Mouse (Mus musculus): ENCODE data around the gene Micu1.

Gene Micu1

DNA sequence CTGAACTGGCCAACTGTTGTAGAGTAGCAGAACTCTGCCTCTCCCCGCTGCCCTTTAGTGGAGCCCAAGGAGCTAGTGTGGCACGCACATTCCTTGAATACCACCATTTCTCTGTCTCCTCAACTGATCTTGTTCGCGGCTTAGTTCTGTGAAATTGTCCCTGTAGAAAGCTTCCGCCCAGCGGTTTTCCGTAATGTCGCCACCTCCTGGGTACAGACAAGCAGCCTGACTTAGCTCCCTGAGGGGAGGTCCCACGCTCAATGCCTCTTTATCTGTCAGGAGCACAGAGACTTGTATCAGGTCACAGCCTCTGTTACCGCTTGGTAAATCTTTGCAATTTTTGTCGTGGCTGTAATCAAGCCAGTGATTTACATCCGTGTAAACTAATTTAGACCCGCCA, 110.7 kb downstream of the Micu1 start:
- DNase-seq (ENCODE audit: low read depth): no peak

DNA sequence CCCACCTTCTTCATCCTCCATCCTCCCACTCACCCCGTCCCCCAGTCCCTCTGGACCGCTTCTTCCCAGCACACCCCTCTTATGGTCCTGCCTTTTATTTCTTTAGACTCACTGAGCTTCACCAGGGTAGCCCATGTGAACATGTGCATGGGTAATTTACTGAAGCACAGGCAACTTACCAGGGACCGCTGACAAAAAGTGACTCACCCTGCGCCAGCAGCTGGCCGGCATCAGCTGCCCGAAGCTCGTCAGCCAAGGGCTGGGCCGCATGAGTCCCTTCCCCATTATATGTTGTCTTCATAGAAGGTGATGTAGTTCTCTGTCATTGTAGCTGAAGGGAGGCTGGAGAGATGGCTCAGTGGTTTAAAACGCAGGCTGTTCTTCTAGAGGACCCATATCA, 111.5 kb downstream of the Micu1 start:
- no peak for DNase-seq (ENCODE audit: low read depth)

DNA sequence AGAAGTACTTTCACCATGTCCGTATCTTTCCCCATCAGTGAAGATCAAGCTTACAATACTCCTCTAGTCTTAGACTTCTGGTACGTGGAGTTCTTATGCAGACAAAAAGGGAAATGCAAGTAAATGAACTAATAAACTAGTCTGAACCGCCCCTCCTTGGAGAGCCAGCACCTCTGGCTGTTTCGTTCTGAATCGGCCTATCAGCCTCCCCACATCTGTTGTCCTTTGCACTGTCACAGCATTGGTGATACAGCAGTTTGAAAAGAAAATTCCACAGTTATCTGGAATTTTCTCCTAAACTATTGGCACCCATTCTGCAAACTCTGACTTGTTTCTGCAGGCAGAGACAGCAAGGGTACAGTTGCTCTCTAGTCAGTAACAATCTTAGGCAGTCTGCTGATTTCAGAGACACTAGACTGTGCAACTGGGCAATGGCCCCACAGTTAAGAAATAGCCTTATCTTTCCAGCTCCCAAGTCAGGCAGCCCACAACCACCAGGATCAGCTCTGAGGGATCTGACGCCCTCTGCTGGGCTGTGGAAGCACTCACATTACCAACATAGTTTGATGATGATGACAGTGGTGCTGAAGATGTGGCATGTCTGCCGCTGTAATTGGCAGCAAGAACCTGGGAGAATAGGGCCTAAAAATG, 112.4 kb downstream of the Micu1 start:
- DNase-seq (ENCODE audit: low read depth): peak; percentile 34

DNA sequence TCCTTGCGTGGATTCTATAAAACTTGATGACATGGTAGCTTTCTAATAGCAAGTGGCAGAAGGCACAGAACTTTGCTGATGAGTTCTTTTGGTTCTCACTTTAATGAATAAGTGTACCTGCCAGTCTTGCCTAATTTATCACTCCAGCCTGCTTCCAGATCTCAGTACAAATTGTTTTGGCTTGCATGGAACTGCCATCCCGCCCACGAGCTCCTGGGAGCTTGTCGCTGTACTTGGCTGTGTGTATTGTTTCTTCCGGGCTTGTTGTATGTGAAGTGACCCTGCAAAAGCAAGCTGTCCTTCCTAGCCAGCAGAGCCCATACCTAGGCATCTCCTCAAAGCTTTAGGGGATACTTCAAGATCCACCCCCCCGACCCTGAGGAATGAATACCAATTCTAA, 114.3 kb downstream of the Micu1 start:
- DNase-seq (ENCODE audit: low read depth): no peak

DNA sequence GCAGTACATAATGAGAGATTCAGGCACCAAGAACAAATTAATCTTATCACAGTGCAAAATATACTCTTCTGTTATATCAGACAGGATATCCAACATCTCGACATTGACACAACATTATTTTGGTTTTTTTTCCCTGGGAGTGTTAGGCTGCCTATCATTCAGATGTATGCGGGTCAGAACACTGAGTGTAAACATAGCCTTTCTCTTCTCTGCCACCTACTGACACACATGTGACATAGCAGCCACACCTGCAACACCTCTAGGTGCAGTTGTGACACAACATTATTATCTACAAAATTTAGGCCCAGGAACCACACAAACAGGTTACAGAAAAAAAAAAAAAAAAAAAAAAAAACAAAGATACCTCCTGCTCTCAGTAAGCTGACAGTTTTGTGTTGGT, 115.3 kb downstream of the Micu1 start:
- peak; percentile 47 for DNase-seq (ENCODE audit: low read depth)

DNA sequence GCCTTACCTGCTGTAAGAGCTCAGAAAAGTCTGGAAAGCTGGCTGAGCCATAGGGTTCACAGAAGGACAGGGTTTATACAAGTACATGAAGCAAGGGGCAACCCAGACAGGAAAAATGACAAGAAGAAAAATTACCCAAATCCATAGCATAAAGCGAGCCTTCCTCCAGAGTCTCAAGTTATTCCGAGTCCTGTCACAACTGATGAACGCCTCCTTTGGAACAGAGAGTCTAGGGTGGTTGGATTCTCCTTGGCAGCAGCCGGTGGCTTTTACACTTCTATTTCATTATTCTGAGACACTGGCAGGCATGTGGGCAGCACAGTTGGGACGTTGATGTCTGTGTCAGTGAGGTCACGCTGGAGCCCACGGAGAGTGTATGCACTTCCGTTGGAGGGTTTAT, 115.7 kb downstream of the Micu1 start:
- no peak for DNase-seq (ENCODE audit: low read depth)

DNA sequence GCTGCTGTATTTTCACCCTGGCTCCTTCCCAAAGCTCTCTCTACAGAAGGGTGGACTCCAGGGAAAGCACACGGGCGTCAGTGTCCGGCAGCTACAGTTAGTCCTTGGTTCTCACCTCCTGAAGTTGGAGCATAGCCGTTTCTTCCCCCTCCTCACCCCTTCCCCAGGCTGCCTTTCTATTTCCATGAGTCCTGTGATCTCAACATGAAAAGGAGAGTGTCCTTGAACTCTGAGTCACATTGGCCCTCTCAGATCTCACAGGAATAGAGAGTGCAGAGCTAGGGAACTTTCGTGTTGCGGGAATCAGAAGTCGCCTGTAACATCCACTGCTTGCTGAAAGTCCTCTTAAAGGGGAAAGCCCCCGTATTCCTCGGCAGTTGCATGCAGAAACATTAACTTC, 116.9 kb downstream of the Micu1 start:
- no peak for DNase-seq (ENCODE audit: low read depth)

DNA sequence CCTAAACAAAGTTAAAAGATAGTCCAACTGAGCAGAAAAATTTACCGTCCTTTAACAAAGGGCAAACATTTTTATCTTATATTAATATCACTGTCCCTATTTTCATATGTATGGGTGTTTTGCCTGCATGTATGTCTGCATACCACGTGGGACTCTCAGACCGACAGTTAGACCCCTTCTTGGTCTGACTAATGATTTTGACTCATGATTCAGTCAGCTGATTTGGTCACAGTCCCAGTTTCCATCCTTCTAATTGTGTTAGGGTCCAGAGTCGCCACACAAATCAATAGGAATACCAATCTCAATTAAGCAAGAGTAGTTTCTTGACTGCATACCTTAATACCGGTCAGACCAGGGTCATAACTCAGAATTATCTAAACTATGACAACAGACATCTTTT, 118.6 kb downstream of the Micu1 start:
- DNase-seq (ENCODE audit: low read depth): no peak

DNA sequence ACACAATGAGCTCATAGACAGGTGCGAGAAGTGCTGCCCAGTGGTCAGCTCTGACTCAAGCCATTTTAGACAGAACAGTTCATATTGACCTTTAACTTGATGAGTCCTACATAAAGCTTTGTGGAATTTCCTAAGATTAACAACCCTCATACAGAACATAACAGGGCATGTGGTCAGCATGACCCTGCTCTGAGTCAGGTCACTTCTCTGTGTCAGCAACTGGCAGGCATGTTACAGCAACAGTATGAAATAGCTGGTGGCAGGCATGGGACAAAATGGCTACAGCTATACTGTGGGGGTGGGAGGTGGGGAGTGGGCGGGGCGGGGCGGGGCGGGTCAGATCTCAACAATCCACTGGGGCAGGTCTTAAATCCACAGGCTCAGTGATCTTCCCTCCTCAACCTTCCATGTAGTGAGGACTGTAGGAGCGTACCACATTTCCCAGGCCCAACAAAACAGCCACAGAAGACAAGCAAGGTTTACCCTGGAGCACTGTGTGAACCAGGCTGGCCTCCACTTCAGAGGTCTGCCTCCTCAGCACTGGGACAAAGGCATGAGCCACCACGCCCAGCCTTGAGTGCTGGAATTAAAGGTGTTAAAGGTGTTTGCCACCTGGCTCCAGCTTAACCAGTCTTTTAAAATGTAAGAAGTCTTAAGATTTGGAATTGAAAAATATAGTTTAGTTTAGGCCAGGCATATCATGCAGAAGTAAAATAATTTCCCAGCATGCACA, 119.2 kb downstream of the Micu1 start:
- no peak for DNase-seq (ENCODE audit: low read depth)

DNA sequence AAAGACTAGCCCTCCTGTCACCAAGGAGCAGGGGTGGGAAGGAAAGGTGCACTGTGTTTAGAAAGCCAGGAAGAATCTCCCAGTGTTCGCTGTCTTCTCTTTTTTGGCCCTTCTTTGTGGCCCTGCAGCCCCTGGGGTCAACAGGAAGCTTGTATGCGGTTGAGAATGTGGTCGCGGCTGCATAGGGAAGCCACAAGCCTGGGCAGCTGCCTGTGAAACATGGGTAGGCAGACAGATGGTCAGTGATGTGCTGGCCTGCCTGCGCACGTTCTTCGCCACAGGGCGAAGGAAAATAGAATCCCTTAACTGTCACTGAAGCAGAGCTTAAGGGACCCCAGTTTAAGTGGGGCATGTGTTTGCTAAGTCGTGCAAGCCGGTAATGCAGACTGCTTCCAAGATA, 120.6 kb downstream of the Micu1 start:
- DNase-seq (ENCODE audit: low read depth): no peak

DNA sequence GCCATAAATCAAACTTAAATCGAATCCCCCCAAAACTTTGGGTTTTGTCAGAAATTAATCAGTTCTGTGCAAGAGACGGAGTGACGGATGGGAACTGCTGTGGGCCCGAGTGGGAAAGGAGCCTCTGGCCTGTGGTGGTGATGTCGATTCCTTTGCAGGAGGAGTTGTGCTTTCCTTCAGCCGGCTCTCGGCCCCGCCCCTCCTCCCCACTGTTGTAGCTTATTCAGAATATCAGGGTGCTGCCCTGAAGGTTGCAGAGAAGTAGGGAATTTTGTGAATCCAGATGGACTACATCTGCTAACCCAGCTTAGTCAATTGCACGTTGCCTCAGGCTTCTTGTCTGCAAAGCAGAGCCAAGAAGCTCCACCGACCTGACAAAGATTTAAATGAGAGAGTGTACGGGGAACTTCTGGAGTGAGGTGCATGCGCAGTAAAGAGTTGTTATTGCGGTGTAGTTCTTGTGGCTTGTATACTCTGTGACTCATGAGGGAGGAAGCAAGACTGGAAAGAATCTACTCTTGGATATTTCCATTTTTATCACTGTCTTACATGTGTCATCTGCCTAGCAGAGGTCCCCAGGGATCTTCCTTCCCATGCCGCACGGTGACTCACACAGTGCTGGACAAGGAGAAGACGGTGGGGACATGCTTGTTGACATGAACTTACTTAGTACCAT, 123.0 kb downstream of the Micu1 start:
- no peak for DNase-seq (ENCODE audit: low read depth)

DNA sequence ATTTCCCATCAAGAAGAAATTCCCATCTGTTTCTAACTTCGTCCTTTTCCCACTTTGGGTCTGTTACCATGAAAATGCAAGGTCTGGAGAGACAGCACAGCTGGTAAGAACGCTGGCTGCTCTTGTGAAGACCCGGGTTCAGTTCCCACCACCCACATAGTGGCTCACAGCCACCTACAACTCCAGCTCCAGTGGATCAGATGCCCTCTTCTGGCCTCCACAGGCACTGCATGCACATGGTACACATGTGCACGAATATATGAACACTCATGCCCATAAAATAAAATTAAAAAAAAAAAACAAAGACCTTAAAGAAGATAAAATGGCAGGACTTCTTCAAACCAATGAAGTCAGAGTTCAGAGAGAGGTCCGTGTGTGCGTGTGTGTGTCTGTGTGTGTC, 127.6 kb downstream of the Micu1 start:
- no peak for DNase-seq (ENCODE audit: low read depth)

DNA sequence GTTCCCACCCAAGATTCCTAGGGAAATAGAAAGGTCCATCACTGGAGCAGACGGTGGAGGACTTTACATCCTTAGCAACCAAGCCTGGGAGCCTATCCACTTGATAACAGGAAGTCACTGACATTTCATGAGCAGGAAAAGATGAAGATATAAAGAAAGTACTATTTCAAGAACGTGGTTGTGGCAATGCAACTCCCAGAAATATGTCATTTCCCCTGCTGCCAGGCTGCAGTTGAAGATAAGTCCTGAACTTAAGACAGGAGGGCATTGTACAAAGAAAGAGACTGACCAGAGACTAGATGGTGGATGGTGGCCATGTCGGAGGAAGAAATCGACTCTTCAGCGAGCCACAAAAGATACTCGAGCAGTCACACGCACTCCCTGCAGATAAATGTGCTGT, 129.7 kb downstream of the Micu1 start:
- no peak for DNase-seq (ENCODE audit: low read depth)

DNA sequence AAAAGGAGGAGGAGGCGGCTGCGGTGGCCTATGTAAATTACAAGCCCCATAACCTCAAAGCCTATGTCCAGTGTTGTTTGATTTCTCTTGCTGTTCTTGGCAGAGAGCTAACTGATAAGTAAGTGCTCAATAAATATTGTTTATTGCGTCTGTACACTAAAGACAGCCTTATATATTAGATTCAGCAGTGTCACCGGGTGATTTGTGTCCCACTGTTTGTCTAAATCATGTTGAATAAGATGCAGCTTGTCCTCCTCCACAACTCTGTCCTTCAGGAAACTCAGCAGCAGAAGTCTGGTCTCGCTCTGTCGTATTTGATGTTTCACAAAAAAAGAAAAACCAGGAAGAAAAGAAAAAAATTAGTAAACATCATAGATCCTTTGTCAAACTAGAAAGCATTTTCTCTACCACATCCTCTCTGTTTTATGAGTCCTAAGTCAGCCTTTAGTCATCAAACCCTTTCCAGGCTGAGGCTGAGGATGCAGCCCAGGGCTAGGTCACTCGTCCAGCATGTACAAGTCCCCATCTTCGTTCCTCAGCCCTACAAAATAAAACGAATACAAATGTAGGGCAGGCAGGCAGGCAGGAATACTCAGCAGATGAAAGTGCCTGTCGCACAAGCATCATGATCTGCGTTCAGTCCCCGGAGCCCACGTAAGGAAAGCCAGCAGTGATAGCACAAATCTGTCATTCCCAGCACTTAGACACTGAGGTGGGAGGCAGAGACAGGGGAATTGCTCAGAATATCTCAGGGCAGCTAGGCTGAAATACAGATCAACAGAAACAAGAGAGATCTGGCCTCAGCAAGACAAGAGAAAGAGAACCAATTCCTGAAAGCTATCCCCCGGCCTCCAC, 133.3 kb downstream of the Micu1 start:
- no peak for DNase-seq (ENCODE audit: low read depth)

DNA sequence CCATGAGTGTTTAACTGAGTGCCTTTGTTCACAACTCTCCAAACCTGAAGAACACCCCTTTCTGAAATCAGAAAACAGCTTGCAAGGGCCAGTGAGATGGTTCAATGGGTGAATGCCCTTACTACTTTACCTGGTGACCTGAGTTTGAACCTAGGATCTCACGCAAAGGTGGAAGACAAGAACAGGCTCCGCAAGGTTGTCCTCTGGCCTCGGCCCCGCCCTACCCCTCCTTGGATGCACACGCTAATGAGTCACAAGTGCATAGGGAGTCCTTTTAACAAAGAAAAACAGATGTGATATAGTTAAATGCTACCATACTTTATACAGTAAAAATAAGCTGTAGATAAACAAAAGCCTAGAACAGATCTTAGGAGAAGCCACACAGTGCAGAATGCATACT, 135.2 kb downstream of the Micu1 start:
- no peak for DNase-seq (ENCODE audit: low read depth)

DNA sequence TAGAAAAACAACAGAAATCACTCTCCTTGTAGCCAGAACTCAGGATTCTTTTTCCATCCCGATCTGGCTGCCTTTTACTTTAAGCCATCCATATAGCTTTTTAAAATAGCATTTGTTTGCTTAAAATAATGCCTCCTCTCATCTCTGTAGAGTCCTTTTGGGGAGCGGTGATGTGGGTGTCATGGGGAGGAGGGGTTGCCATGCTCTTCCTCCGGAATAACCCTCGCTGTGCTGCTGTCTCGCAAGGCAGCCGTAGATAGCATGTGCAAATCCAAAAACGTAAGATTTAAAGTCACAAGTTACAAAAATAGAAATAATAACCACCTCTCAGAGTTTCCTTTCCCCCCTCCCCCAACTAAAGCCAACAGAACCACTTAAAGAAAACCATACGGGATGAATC, 139.2 kb downstream of the Micu1 start:
- no peak for DNase-seq (ENCODE audit: low read depth)

DNA sequence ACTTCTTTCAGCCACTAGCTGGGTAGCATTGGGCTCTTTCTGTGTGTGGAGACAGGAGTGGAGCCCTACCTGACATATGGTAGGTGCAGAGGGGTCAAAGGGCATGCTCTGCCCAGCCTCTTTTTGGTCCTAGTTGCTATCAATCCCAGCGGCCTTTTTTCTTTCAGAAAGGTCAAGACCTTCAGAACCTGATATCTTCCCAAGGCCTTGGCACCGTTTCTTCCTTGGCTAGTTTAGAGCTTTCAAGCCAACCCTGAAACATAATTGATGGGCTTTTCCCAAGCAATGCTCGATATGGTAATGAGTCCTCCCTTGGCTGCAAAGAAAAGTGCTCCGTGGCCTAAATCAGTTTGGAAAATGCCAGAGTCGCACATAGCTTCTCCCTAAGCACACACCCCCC, 140.8 kb downstream of the Micu1 start:
- no peak for DNase-seq (ENCODE audit: low read depth)

DNA sequence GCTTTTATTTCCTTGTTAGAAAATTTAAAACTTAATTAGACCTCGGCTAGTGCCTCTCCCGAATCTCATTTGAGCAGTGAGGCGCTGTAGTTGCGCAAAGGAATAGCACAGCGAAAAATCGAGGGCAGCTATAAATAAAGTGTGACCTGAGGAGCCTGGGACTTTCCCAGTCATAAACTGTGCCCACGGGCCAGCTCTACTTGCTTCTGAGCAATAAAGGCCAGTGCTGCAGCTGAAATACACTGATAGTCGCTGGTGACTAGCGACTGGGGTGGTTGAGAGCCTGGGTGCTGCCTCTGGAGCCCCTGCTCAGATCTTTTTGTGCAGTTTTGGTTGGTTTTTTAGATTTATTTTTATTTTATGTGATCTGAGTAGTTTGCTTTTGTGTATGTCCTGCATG, 142.4 kb downstream of the Micu1 start:
- no peak for DNase-seq (ENCODE audit: low read depth)

DNA sequence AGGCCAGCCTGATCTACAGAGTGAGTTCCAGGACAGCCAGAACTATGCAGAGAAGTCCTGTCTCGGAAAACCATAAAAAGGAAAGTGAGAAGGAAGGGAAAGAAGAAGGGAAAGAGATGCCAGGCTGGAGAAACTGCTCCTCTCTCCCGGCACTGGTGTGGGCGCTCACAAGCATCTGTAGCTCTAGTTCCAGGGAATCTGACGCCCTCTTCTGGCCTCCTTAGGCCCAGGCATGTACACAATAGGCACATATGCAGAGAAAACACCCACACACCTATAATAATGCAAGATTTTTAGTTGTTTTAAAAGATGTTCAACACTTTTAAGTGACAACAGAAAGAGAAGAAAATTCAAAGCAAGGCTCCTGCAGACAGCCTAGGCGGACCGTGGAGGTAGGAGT, 144.1 kb downstream of the Micu1 start:
- DNase-seq (ENCODE audit: low read depth): no peak

DNA sequence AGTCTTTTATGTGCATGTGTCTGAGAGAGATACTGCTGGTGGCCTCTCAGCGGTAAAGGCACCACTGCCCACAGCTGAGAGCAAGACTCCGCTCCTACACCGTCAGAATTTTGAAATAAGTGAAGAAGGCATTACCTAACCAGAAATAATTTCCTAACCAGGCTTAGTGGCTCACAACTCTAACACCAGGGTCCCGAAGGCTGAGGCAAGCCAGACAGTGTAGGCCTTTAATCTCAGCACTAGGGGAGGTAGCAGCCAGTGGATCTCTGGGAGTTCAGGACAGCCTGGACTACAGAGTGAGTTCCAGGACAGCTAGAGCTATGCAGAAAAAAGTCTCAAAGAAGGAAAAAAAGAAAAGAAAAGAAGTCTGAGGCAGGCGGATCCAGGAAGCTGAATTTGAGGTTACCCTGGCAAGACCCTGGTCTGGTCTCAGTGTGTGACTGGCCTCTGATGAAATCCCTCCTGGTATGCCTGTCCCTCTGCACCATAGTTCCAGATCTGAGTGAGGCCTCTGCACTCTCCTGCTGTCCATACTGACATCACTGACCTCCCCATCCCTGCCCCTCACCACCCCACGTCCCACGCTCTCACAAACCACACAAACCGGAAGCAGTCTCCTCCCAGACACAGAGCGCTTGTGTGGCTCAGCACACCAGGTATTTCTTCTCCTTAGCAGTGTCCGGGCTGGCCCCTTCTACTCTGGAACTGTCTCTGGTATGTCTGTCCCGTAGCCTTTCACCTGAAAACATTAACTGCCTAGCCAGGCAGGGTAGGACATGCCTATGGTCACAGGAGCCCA, 146.0 kb downstream of the Micu1 start:
- no peak for DNase-seq (ENCODE audit: low read depth)

DNA sequence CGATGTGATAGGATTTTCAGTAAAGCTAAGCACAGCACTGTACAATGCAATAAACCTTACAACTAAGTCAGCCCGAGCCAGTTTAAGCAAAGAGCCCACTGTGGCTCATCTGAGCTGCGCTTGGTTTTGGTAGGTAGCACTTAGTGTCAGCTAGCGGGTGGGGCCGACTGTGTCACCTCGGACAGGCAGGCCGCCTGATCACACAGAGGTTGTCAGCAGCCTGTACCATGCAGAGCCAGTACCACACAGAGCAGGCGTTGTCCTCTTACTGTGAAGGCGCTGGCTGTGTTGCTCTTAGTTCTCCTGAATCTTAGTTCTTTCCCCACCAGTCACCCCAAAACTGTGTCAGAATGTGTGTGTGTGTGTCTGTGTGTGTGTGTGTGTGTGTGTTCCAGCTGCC, 146.7 kb downstream of the Micu1 start:
- no peak for DNase-seq (ENCODE audit: low read depth)

DNA sequence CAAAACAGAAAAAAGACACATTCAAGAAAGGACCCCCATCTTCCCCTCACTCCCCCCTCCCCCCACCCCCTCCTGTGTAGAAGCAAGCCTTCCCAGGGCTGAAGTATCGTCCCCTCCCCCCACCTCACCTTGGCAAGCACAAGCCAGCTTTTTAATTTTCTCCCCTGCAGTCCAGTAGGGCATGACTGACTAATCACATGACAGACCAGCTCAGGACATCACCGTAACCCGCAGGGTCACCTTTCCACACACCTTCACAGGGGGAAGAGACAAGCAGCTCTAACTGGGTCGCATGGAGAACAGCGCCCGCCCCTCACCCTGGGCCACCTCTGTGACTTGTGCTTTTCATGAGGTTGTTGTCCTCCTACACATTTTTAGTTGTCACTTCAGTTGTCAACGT, 147.1 kb downstream of the Micu1 start:
- DNase-seq (ENCODE audit: low read depth): no peak

Data from naive thymus-derived CD4-positive, alpha-beta T cell, adult 2 months (primary cell).